Mouse (Mus musculus): ENCODE data around the gene Ezr.
"Not testable (repeated sequence)": the region's sequence is repeated elsewhere in the genome, so short reads cannot be mapped to it uniquely, and the experiment has no call there.

GRCm38 (mm10) chr17:6700077-6700476, 82.5 kb downstream of the Ezr start:
- not testable (repeated sequence) for TF ChIP-seq CTCF, EP300 (IDR thresholded peaks at IDR 0.05)
